Mouse (Mus musculus) hindbrain, embryonic 13.5 days (tissue): Measurements from ENCODE around the gene Arfgap2. TPM values are rescaled to one million over a fixed set of nuclear protein-coding genes. Genes with fewer than 3 reads are reported as not detected.
"Not testable (repeated sequence)": the region's sequence is repeated elsewhere in the genome, so short reads cannot be mapped to it uniquely, and the experiment has no call there.

Experiments used
- ATAC-seq: fragments of 200-750 bp; cut with Nextera tagmentation; 2 replicates; pipeline ENCODE4 v1.8.0; 2017; ENCODE audit warnings: moderate TSS enrichment; ENCODE audit not compliant: low FRiP score
- H3K27ac ChIP-seq: fragments of 300-500 bp; sonication (generic); 2 replicates; pipeline ENCODE4 v1.5.1; 2015; ENCODE audit warnings: inconsistent platforms, mild to moderate bottlenecking, moderate library complexity
- H3K27me3 ChIP-seq: fragments of 300-500 bp; sonication (generic); 2 replicates; pipeline ENCODE4 v1.6.1; 2015; ENCODE audit warnings: mild to moderate bottlenecking, inconsistent platforms
- H3K36me3 ChIP-seq: fragments of 300-500 bp; sonication (generic); 2 replicates; pipeline ENCODE4 v1.6.1; 2015; ENCODE audit warnings: mild to moderate bottlenecking, inconsistent platforms
- H3K4me1 ChIP-seq: fragments of 300-500 bp; sonication (generic); replicated peaks from 2 replicates; pipeline ENCODE4 v1.6.1; 2015; ENCODE audit warnings: inconsistent platforms
- H3K4me2 ChIP-seq: fragments of 300-500 bp; sonication (generic); 2 replicates; pipeline ENCODE4 v1.6.1; 2015; ENCODE audit warnings: inconsistent platforms, mild to moderate bottlenecking, moderate library complexity
- H3K4me3 ChIP-seq: fragments of 300-500 bp; sonication (generic); 2 replicates; pipeline ENCODE4 v1.5.1; 2015; ENCODE audit warnings: mild to moderate bottlenecking, inconsistent platforms
- H3K9ac ChIP-seq: fragments of 300-500 bp; sonication (generic); 2 replicates; pipeline ENCODE4 v1.6.1; 2015; ENCODE audit warnings: mild to moderate bottlenecking, inconsistent platforms
- H3K9me3 ChIP-seq: fragments of 300-500 bp; sonication (generic); 2 replicates; pipeline ENCODE4 v1.6.1; 2016; ENCODE audit warnings: inconsistent platforms
- WGBS: fragments of 180-500 bp; shearing (Covaris S2); methylation state at CpG from one replicate; pipeline ENCODE4 v1.1.7; 2015; 5-methylcytosine and 5-hydroxymethylcytosine counted together
- polyA plus RNA-seq: library from polyadenylated mRNA; unstranded; fragments of >200 nt; fragmentation: Nextera tagmentation; extraction: Ambion mirVana; gene quantifications from 2 replicates; pipeline ENCODE4 v1.2.1, GENCODE M21; 2015

Arfgap2 gene
- 69.4 and 70.4 TPM in 2 replicates for polyA plus RNA-seq

- H3K36me3 ChIP-seq = peaks cover 32% of the 10 kb centered on the region
- H3K4me1 ChIP-seq = peaks cover 22% of the 10 kb centered on the region
- peak within 1 kb of the TSS; percentile 78 for H3K4me2 ChIP-seq
- H3K9ac ChIP-seq = peak within 1 kb of the TSS; percentile 89
- H3K27me3 ChIP-seq = no peaks in the 10 kb centered on the region
- no peaks in the 10 kb centered on the region for H3K9me3 ChIP-seq
- peak within 1 kb of the TSS; percentile 96 for H3K27ac ChIP-seq
- peak; percentile 99 for ATAC-seq
- peak within 1 kb of the TSS; percentile 64 for H3K4me3 ChIP-seq
- WGBS = 1% methylated on average over 72 of the region's 72 CpGs
These were observed at the start of gene Arfgap2 for GRCm38 (mm10) chr2:91264711-91265681. Arfgap2 (plus strand) TSS chr2:91264974.

GRCm38 (mm10) chr2:91217032-91217431, 47.7 kb upstream of the Arfgap2 start:
- ATAC-seq = no peak
- Histone ChIP-seq H3K9ac (no peak overlapping the region), H3K4me1 (0 out of 2 replicates have a peak, but pooled peaks cover 3% of the 10 kb centered on the region), H3K36me3 (peaks cover 49% of the 10 kb centered on the region), H3K27me3 (no peaks in the 10 kb centered on the region), H3K4me3 (no peak overlapping the region), H3K4me2 (no peak overlapping the region), H3K9me3 (no peaks in the 10 kb centered on the region), H3K27ac (no peak overlapping the region)
- WGBS = 66% methylated on average over 4 of the region's 4 CpGs

- no peak overlapping the region for H3K27ac ChIP-seq
- no peaks in the 10 kb centered on the region for H3K27me3 ChIP-seq
- no peak overlapping the region for H3K9ac ChIP-seq
- ATAC-seq = no peak
- H3K4me1 ChIP-seq = 0 out of 2 replicates have a peak, but pooled peaks cover 3% of the 10 kb centered on the region
- H3K4me2 ChIP-seq = no peak overlapping the region
- 99% methylated on average over 3 of the region's 3 CpGs for WGBS
- no peaks in the 10 kb centered on the region for H3K9me3 ChIP-seq
- H3K4me3 ChIP-seq = no peak overlapping the region
- peaks cover 16% of the 10 kb centered on the region for H3K36me3 ChIP-seq
These were observed 44.3 kb upstream of the Arfgap2 start for GRCm38 (mm10) chr2:91220501-91220900.

- Histone ChIP-seq H3K36me3 (no peaks in the 10 kb centered on the region), H3K27me3 (no peaks in the 10 kb centered on the region), H3K9ac (no peak overlapping the region), H3K4me3 (no peak overlapping the region), H3K4me1 (no peaks in the 10 kb centered on the region), H3K27ac (no peak overlapping the region), H3K4me2 (no peak overlapping the region), H3K9me3 (no peaks in the 10 kb centered on the region)
- whole genome bisulfite sequencing = 81% methylated on average over 2 of the region's 2 CpGs
- ATAC-seq = no peak
These were observed 41.2 kb upstream of the Arfgap2 start for GRCm38 (mm10) chr2:91223614-91224013.

- H3K9me3 ChIP-seq = no peaks in the 10 kb centered on the region
- H3K4me2 ChIP-seq = no peak overlapping the region
- 81% methylated on average over 2 of the region's 2 CpGs for WGBS
- H3K36me3 ChIP-seq = peaks cover 9% of the 10 kb centered on the region; the same call in 1 of the 2 replicates
- no peak for ATAC-seq
- H3K9ac ChIP-seq = no peak overlapping the region
- no peak overlapping the region for H3K27ac ChIP-seq
- no peaks in the 10 kb centered on the region for H3K4me1 ChIP-seq
- H3K4me3 ChIP-seq = no peak overlapping the region
- H3K27me3 ChIP-seq = no peaks in the 10 kb centered on the region
These were observed 35.0 kb upstream of the Arfgap2 start for GRCm38 (mm10) chr2:91229735-91230134.

GRCm38 (mm10) chr2:91236601-91237510, 27.9 kb upstream of the Arfgap2 start, which contains the start of gene Ddb2:
Ddb2 (minus strand) TSS chr2:91236982.
- Histone ChIP-seq H3K4me3 (peak within 1 kb of the TSS; percentile 61), H3K4me2 (peak within 1 kb of the TSS; percentile 83), H3K4me1 (peaks cover 9% of the 10 kb centered on the region; the same call in 1 of the 2 replicates), H3K27me3 (no peaks in the 10 kb centered on the region), H3K27ac (peak within 1 kb of the TSS; percentile 91), H3K9ac (peak within 1 kb of the TSS; percentile 79), H3K36me3 (peaks cover 9% of the 10 kb centered on the region; the same call in 1 of the 2 replicates), H3K9me3 (no peaks in the 10 kb centered on the region)
- ATAC-seq = peak; percentile 98
- WGBS = under 1% methylated on average over 48 of the region's 48 CpGs

GRCm38 (mm10) chr2:91237511-91238080, 27.2 kb upstream of the Arfgap2 start:
- H3K27me3 ChIP-seq, H3K36me3 ChIP-seq, H3K4me1 ChIP-seq, H3K9me3 ChIP-seq: not testable (repeated sequence)
- Histone ChIP-seq H3K27ac (peak overlapping the region; percentile 91), H3K4me2 (peak overlapping the region; percentile 83), H3K4me3 (peak overlapping the region; percentile 61), H3K9ac (peak overlapping the region; percentile 79)
- WGBS = 17% methylated on average over 4 of the region's 4 CpGs
- peak; percentile 69 for ATAC-seq

- no peaks in the 10 kb centered on the region for H3K27me3 ChIP-seq
- WGBS = 67% methylated on average over 5 of the region's 5 CpGs
- peaks cover 9% of the 10 kb centered on the region; the same call in 1 of the 2 replicates for H3K4me1 ChIP-seq
These were observed 22.2 kb upstream of the Arfgap2 start for GRCm38 (mm10) chr2:91242547-91242946.

GRCm38 (mm10) chr2:91243416-91243815, 21.4 kb upstream of the Arfgap2 start:
- no peaks in the 10 kb centered on the region for H3K36me3 ChIP-seq
- H3K4me2 ChIP-seq = no peak overlapping the region
- peak overlapping the region; percentile 19; the same call in 1 of the 2 replicates for H3K9ac ChIP-seq
- H3K4me1 ChIP-seq = peaks cover 6% of the 10 kb centered on the region; the same call in 1 of the 2 replicates
- H3K27me3 ChIP-seq = no peaks in the 10 kb centered on the region
- H3K9me3 ChIP-seq = no peaks in the 10 kb centered on the region
- H3K4me3 ChIP-seq = no peak overlapping the region
- 58% methylated on average over 3 of the region's 3 CpGs for WGBS
- no peak for ATAC-seq
- H3K27ac ChIP-seq = peak overlapping the region; percentile 35; the same call in 1 of the 2 replicates

More at GRCm38 (mm10) chr2:91242547-91242946, 22.2 kb upstream of the Arfgap2 start:
- H3K9ac ChIP-seq = no peak overlapping the region
- no peak overlapping the region for H3K4me2 ChIP-seq
- H3K9me3 ChIP-seq = no peaks in the 10 kb centered on the region
- H3K36me3 ChIP-seq = no peaks in the 10 kb centered on the region
- H3K4me3 ChIP-seq = no peak overlapping the region
- H3K27ac ChIP-seq = no peak overlapping the region
- no peak for ATAC-seq

- Histone ChIP-seq H3K27me3 (no peaks in the 10 kb centered on the region), H3K9ac (no peak overlapping the region), H3K27ac (no peak overlapping the region), H3K4me1 (peaks cover 5% of the 10 kb centered on the region; the same call in 1 of the 2 replicates), H3K36me3 (no peaks in the 10 kb centered on the region), H3K4me3 (no peak overlapping the region), H3K9me3 (no peaks in the 10 kb centered on the region), H3K4me2 (no peak overlapping the region)
- 88% methylated on average over 5 of the region's 5 CpGs for WGBS
- ATAC-seq = no peak
These were observed 20.1 kb upstream of the Arfgap2 start for GRCm38 (mm10) chr2:91244557-91245228.

- Histone ChIP-seq H3K4me2 (no peak overlapping the region), H3K36me3 (no peaks in the 10 kb centered on the region), H3K4me3 (no peak overlapping the region), H3K27ac (no peak overlapping the region), H3K27me3 (peaks cover 11% of the 10 kb centered on the region; the same call in 1 of the 2 replicates), H3K9me3 (no peaks in the 10 kb centered on the region), H3K9ac (no peak overlapping the region), H3K4me1 (peaks cover 3% of the 10 kb centered on the region; the same call in 1 of the 2 replicates)
- 91% methylated on average over 4 of the region's 4 CpGs for WGBS
- ATAC-seq = no peak
These were observed 16.4 kb upstream of the Arfgap2 start for GRCm38 (mm10) chr2:91248366-91248765.
